Mouse (Mus musculus) cerebellum, postnatal 25 days (tissue): ENCODE results near the gene Zfp454.

Experiments
- DNase-seq, 2 experiments: peaks; one replicate each; pipeline ENCODE4 v3.0.0; 2021; ENCODE audit warnings: mixed read lengths in 2 of 2

The Zfp454 gene

DNA sequence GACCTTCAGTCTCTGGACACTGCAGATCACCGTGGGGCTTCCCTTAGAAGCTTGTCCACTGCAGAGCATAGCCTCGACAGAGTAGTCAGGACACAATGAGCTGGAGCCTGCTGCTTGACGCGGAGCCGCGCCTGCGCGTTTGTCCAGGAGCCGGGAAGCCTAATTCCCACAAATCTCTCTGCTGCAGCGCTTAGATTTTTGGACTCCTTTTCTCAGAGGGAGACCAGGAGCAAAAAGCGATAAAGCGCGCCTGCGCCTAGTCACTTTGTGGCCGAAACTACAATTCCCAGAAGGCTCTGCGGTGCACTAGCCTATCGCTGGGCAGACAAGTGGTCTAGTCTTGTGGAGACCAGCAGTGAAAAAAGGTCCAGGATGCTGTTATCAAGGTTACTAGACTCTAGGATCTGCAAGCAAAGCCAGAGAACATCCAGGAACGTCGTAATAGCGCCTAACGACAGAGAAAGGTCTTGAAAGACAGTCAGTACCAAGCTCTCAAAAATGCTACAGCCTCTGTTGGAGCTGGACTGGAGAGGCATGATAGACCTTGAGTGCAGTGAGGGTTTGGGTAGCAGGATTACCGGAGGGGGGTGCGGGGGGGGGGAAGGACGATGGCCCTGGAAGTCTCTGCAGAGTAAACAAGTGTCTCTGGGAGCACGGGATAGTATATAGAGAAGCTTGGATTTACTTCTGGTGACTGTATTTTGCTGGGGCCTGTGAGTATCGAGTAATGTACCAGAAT lies at the start of gene Zfp454:
Gene Zfp454, minus strand, starts transcription at position 262 of the 739 bp plus-strand sequence.
- peak; percentile 94 for DNase-seq

DNA sequence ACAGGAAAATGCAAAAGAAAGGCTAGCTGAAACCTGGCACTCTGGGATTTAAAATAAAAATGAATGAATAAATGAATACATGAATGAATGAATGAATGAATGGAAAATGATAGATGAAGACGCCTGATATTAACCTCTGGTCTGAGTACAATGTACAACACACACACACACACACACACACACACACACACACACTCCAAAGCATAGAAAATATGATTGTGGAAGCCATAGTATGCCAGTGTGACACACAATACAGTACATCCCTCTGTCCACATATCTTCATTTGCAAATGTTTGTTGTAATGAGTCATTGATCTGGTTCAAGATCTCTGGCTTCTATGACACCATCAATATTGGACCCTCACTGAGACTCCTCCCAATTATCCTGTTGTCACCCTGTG lies 44.6 kb upstream of the Zfp454 start:
- no peak for DNase-seq

DNA sequence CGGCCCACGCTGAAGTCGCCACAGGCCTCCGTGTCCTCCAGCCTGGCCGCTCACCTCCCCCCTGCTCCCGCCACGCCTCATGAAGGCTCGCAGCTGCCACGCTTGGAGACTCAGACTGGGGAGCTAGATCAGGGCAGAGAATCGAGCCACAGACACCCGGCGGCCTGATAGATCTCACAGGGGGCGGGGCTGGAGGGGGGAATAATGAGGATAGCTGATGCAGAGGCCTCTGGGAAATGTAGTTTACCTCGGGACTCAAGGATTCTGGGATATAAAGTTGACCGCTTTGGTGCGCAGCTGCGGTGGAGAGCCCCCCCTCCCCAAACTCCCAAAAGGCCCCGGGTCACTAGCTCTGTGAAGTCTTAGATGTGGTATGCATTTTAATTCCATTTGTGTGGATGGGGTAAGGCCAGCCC lies 44.0 kb upstream of the Zfp454 start, which contains the start of gene Zfp354b:
Gene Zfp354b, minus strand, starts transcription at position 183 of the 416 bp plus-strand sequence.
- peak; percentile 86 to 93 for DNase-seq

DNA sequence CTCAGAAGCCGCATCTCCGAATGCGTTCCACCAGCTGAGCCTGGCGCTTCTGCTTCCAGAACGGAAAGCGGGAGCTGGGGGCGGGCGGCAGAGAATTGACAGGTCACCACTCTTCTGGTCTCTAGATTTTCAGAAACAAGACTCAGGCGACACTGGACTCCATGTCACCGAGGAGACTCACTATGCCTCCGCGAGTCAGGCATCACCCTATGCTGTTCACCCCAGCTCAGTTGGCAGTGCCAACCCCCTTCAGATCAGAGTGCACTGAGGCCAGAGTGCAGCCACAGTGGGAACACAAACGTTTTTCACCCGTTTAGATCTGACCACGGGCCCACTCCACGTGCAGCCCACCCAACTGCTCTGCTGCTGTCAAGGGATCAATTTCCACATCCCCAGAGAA lies 43.6 kb upstream of the Zfp454 start:
- no peak for DNase-seq

DNA sequence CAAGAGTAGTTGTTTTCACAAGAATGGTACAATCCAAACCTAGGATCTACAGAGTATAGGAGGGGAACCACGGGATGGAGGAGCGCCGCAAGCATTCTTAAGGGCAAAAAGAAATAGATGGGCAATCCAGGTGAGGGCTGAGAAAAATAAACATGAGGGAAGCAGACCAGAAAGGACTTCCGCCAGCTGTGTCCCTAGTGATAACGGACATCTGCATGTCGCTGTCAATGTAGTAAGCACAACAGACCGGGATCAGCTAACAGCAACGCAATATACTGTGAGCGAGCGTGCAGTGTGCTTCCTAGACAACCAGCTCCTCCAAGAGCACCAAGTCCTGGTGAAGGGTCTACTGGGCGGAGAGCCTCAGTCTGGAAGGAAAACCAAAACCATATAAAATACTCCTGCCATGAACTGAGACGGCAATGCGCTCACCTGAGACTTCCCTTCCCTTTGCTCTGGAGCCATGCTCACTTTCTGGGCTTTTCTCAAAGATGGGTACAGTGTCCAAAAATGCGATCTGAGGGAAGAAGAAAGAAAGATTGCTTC lies 43.1 kb upstream of the Zfp454 start:
- peak in 1 of 2 experiments; percentile 12 for DNase-seq

DNA sequence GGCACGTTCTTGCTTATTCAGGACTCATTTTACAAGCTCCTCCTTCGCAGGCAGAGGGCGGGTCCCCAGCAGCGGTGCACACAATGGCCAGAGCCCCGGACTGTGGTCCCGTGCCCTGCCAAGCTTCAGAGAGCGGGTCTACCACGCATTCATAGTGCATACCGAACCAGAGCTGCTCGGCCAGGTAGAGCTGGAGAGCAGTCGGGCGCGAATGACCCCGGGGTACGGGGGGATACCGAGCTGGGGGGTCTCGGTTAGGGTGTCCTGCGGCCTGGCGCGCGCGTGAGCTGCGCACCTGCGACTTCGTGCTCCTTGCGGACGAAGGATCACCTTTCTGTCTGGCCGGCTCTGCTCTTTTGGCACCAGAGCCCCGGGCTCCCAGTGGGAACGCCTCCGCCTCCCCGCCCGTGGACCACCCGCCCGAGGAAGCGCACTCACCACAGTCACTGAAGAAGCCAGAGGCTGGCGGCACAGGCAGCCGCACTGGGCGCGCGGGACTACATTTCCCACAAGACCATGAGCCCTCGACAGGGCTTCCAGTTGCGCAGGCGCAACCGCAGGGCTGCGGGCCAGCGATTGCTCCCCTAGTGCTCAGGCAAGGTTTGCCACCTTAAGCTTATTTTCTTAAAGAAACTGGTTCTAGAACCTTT lies 28.3 kb upstream of the Zfp454 start, which contains the start of gene Zfp2:
Gene Zfp2, minus strand, starts transcription at position 495 of the 650 bp plus-strand sequence.
- DNase-seq, result peak; percentile 91 to 95

DNA sequence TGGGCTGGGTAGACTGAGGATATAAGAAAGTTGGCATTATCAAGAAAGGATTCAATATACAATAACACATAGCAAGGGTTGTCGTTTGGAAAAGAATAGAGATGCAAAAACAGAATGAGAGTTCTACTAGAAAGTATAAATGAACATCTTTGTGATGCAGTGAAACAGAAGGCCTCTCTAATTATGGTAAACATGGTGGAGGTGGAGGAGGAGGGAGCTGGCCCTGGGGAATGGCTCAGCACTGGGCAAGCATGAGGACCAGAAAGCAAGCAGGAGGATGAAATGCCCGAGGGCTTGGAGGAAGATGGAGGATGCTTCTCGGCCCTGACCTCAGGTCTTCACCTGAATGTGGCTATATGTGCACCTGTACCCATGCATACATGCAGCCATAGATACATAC lies 27.0 kb upstream of the Zfp454 start:
- no peak for DNase-seq

DNA sequence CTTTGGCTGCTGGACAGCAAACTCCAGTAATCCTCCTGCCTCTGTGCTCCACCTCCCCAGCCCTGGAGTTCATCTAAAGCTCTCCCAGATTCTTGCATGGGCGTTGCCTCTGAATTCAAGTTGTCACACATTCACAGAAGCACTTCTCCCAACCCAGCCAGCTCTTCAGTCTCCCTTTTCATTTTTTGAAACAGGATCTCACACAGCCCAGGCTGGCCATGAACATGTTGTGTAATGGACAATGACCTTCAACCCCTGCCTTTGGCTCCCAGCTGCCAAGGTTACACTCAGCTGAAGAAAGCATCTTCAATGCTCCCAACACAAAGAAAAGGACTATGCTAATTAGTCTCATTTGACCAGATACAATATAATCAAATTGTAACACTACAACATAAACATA lies 25.9 kb upstream of the Zfp454 start:
- no peak for DNase-seq

DNA sequence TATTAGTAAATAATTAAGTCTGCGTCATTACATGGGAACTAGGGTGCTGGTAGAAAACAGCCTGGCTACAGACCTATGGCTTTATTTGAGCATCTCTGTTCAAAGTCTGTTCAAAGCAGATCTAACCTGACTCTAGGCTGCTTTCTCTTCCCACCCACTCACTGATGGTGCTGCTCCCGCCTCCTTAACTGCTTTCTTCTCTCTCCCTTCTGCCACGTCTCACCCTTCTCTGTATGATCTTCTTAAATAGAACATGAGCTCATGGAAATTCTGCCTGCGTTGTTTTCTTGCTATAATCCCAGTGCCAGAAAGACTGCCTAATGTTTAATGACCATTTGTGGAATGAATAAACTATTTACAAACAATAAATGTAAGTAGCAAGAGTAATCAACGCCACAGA lies 20.7 kb upstream of the Zfp454 start:
- no peak for DNase-seq

DNA sequence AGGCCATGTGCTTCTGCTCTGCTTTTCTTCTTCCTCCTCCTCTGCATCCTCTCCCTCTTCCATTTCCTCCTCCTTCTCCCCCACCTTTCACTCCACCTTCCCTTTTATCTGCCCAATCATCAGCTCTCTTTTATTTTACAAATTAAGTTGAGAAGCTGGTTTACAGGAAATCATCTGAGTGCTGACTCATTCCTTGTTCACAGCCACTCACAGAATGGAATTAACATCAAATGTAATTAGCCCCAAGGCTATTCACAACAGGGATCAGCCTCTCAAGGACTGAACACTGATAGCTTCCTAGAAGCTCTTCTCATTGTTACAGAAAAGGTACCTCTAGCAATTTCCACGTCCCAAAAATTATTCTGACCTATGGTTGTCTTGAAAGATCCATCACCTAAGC lies 9.9 kb upstream of the Zfp454 start:
- DNase-seq, result no peak

DNA sequence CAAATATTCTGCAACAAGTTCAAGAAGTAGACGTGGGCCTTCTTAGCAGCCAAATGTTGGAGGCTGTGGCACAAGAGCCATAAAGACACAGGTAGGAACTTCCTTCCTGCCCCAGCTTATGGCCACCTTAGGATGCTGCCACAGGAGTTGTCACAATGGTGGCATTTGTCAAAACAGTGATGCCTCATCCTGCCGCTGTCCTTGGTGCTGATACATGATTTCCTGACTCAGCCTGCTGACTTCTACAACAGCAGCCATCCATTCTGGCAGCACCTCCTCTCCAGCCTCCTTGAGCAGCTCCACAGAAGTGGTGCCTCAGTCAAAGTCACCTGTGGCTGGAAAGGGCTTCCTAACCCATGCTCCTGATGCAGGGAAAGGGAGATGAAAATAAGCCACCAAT lies 5.0 kb upstream of the Zfp454 start:
- no peak for DNase-seq

DNA sequence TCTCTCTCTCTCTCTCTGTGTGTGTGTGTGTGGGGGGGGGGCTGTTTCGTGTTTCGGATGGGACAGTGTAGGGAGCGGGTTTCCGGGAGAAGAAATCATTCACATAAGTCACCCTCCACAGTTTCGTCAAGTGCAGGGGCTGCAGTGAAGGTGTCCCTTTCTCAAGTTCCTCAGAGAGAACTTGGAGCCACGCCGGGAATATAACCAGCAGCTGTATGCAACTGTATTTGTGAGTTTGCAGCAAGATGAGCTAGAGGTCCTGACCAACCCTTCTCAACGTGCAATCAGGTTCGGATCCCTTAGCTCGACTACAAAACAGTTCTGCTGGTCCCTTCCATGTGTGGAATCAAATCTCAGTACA lies 538 bp downstream of the Zfp454 start:
- peak in 1 of 2 experiments; percentile 44 for DNase-seq

DNA sequence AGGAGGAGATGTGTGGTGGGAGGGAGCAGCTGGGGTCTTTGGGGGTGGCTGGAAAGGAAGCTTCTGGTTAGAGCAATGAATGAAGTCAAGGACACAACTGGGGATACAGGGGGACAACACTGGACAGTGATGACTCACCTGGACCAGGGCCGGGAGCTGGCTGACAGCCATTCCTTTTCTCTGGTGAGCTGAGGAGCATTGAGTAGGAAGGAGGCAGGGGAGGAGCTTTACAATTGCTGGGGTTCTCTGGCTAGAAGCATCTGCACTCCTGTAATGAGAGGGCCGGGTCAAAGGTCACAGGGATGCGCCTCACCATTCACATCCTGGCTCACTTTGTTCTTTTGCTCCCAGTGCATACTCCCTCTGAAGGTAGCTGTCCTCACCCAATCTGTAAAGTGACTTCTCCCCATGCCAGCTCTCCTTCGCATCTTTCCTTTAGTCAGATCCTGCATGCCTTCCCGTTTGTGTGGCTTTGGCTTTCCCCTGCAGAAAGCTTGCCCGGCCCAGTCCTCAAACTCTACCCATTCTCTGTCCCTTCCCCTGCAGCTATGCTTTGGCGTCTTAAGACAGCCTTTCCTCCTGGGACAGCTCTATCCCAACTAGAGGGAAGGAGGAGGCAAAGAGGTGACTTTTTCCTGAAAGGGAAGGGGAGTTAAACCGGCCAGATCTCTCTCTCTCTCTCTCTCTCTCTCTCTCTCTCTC lies 1.1 kb downstream of the Zfp454 start:
- DNase-seq, result peak; percentile 22 to 66

DNA sequence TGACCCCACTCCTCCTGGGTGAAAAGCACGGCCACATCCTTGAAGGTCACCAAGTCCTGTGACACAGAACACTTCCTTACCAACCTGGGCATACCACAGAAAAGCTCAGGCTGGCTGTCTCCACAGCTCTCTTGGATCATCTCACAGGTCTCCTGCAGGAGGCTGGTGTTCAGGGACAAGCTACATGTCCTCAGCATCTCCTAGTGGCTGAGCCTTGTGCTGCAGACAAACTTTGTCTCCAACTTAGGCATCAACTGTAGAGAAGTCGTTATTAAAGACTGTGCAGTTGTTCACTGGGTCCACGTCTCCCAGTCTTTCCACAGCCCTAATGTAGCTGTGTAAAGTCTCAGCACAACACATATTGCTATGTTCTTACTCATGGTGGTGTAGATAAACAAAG lies 3.7 kb downstream of the Zfp454 start:
- DNase-seq, result no peak

DNA sequence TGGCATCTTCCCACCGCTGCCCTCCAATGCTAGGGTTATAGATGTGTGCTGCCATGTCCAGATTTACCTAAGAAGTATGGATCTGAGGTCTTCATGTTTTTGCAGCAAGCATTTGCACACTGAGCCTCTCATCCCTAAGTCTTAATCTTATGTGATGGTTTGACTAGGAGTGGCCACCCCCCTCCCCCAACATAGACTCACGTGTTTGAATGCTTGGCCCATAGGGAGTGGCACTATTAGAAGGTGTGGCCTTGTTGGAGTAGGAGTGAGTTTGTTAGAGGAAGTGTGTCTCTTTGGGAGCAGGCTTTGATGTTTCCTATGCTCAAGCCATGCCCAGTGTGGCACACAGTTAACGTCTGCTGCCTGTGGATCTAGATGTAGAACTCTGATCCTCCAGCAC lies 8.8 kb downstream of the Zfp454 start:
- DNase-seq, result no peak

DNA sequence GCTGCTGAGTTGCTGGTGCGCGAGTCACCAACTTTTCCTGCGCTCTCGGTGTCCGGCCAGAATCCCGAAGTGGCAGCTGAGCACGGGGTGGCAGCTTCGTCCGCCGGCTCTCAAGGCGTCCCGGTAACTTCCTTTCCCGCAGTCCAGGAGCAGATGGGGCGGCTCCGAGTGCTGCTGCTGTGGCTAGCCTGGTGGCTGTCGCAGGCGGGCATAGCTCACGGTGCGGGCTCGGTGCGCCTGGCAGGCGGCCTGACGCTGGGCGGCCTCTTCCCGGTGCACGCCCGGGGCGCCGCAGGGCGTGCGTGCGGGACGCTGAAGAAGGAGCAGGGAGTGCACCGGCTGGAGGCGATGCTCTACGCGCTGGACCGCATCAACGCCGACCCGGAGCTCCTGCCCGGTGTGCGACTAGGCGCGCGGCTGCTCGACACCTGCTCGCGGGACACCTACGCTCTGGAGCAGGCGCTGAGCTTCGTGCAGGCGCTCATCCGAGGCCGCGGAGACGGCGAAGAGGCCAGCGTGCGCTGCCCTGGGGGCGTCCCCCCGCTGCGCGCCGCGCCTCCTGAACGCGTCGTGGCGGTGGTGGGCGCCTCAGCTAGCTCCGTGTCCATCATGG lies 36.4 kb downstream of the Zfp454 start:
- peak; percentile 24 to 34 for DNase-seq

DNA sequence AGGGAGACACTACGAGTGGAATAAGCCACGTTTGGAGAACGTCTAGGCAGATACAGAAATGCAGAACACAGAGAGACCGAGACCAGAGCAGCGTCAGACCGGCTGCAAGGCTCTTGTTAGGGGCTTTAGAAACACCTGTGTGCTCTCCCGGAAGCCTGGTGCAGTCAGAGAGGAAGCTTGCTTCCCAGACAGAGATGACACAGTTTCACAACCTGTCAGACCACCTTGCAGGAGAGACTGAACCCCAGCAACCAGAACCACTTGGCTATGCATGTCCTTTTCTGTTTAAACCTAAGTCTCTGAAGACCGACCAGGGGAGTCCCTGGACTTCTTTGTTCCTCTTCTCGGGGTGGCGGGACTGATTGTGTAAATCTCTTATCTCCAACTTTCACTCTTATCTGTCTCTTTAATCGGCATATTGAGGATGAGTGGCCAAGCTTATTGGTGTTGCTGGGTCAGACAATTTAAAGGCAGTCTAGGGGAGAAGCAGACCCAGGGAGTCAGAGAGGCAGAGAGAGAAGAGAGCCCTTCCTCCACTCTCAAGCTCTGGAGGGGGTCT lies 37.2 kb downstream of the Zfp454 start, which contains the start of gene Grm6:
Gene Grm6, plus strand, starts transcription at position 509 of the 559 bp plus-strand sequence.
- DNase-seq, result no peak

DNA sequence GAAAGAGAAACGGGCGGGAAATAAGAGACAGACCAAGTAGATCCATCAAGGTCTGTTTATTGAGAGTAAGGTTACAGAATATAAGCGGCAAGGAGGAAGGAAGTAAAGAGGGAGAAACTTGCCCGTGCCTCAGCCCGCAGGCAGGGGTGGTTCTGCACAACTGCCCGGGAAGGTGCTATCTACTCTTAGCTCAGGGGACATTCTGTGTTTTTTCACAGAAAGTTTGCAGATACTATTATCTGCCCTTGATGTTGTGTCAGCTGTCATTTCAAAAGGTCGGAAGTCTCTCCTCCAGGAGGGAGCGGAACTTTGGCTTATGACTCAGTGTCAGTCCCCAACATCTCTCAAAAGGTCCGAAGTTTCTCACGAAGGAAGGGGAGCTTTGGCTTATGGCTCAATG lies 38.1 kb downstream of the Zfp454 start:
- DNase-seq, result no peak

DNA sequence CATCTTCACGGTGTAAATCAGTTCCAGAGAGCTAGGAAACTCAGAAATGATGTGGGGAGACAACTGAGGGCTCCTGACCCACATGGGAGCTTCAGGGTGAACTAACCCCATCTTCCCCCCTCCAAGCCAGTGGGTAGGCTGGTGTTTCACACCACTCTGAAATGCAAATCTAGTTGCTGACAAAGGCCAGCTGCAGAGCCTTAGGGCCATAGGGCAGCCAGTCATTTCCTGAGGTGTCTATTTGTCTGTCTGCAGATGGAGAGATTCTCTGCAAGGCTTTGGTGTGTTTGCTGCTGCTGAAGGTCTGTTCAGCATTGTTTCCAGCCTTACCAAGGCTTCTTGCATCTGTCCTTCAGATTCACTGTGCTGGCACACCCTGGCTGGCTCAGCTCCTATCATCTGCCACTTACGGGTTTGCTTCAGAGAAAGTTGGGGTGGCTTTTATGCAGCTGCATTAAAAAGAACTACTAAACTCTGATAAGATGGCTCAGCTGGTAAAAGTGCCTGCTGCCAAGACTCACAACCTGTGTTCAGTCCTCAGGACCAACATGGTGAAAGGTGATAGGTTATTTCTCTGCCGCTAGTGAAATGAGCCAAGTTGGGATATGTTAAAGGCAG lies 38.8 kb downstream of the Zfp454 start:
- DNase-seq, result no peak

DNA sequence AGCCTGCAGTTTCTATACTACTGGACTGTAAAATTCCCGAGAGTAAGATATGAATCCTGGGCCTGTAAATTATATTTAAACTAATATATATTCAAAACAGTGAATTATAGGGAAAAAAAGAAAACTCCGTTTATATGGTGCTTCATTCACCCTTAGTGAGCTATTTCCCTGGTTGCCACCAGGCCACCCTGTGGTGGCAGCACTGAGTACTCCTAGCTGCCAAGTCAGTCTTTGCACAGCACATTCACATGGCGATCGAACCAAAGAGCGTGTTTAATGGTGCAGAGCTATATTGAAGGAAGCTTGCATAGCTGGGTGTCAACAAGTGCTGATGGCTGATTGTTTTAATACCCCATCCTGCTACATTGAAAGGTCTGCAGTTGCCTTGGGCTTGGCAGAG lies 40.4 kb downstream of the Zfp454 start:
- peak in 1 of 2 experiments; percentile 36 for DNase-seq

DNA sequence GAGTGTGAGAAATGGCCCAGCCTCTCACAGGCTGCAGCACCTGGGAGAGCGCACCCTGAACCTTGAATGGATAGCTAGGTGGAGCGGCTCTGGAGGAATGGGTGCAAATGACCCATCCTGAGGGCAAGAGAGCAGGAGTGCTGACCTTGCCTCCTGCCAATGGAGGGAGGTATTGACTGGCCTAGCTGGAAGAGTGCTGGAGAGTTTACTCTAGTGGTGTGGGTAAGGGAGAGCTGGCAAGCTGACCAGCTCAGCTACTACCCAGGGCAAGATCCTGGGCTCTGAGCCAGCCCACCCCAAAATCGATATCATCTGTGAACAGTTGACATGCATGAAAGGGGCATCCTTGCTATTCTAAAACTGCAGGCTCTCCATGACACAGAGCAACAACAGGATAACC lies 41.5 kb downstream of the Zfp454 start:
- DNase-seq, result no peak
